ENCODE assay signal across 9 mouse cellular contexts in genomic region chr10:125968191-125969132, GRCm38 (mm10). TPM values are rescaled to one million over a fixed set of nuclear protein-coding genes. Genes with fewer than 3 reads are reported as not detected.
A peak's percentile ranks its signal among the peaks of the same experiment; 100 is the strongest.
DNase-seq lines count a peak whose midpoint lies in the region; ATAC-seq and TF ChIP-seq lines count a peak whose summit lies in the region.
"Had no signal": no experiment of that assay in that cellular context is flagged by ENCODE, and none has a peak within 500 bp of the region (broad histone marks: within the 10 kb centered on the region; RNA-seq: fewer than 3 reads in every experiment).

No protein-coding gene starts in this region.

- peak overlapping the region; percentile 96 for H3K4me2 ChIP-seq in heart, embryonic 15.5 days
- peak overlapping the region; percentile 68 for H3K4me2 ChIP-seq in intestine, embryonic 14.5 days (ENCODE audit: low read length)
- peak overlapping the region; percentile 99 for H3K4me2 ChIP-seq in midbrain, postnatal 0 days (ENCODE audit: low read depth, low read length, poor library complexity, severe bottlenecking)

- ATAC-seq in heart, embryonic 15.5 days (replicated peaks; ENCODE audit: insufficient number of reproducible peaks, insufficient read depth, low FRiP score, low read depth): no peak
- ATAC-seq in intestine, embryonic 14.5 days (replicated peaks; ENCODE audit: low FRiP score, low TSS enrichment, low read depth): no peak
- no peak for ATAC-seq in midbrain, postnatal 0 days (ENCODE audit: low FRiP score)

- TF ChIP-seq CTCF in midbrain, postnatal 0 days (IDR thresholded peaks at IDR 0.05): no peak

- H3K36me3 ChIP-seq in heart, embryonic 15.5 days: no peaks in the 10 kb centered on the region
- peaks cover 9% of the 10 kb centered on the region for H3K36me3 ChIP-seq in embryonic facial prominence, embryonic 10.5 days (replicated peaks)
- peaks cover 13% of the 10 kb centered on the region; the same call in 1 of the 2 replicates for H3K36me3 ChIP-seq in intestine, embryonic 14.5 days (ENCODE audit: control insufficient read depth, insufficient read depth, low read length)
- no peaks in the 10 kb centered on the region for H3K36me3 ChIP-seq in midbrain, postnatal 0 days (ENCODE audit: insufficient read depth, low read length)

- peak overlapping the region; percentile 65 for H3K4me3 ChIP-seq in heart, embryonic 15.5 days
- H3K4me3 ChIP-seq in embryonic facial prominence, embryonic 10.5 days: peak overlapping the region; percentile 96
- peak overlapping the region; percentile 77 for H3K4me3 ChIP-seq in intestine, embryonic 14.5 days (ENCODE audit: low read depth, low read length)
- H3K4me3 ChIP-seq in midbrain, postnatal 0 days (ENCODE audit: low read depth, low read length): peak overlapping the region; percentile 67
- H3K4me3 ChIP-seq: erythroblast, embryonic 14.5 days had no signal

- intact Hi-C loops in gastrocnemius, postnatal 14 days (cut with DNase I; ENCODE audit: low total_unique reads): no loop called here

- WGBS in heart, embryonic 15.5 days: 28% methylated on average over 16 of the region's 16 CpGs
- WGBS in embryonic facial prominence, embryonic 10.5 days: 6% methylated on average over 16 of the region's 16 CpGs
- WGBS in intestine, embryonic 14.5 days: 9% methylated on average over 16 of the region's 16 CpGs
- 10% methylated on average over 16 of the region's 16 CpGs for WGBS in midbrain, postnatal 0 days

- H3K4me1 ChIP-seq in heart, embryonic 15.5 days (replicated peaks): peaks cover 12% of the 10 kb centered on the region
- H3K4me1 ChIP-seq in embryonic facial prominence, embryonic 10.5 days: peaks cover 65% of the 10 kb centered on the region
- peaks cover 25% of the 10 kb centered on the region for H3K4me1 ChIP-seq in intestine, embryonic 14.5 days (replicated peaks; ENCODE audit: control insufficient read depth, insufficient read depth, low read length)
- H3K4me1 ChIP-seq in midbrain, postnatal 0 days (ENCODE audit: insufficient read depth, low read length): no peaks in the 10 kb centered on the region

- peaks cover 56% of the 10 kb centered on the region for H3K27me3 ChIP-seq in heart, embryonic 15.5 days
- H3K27me3 ChIP-seq in embryonic facial prominence, embryonic 10.5 days (replicated peaks; ENCODE audit: low read depth, poor library complexity, severe bottlenecking): 0 out of 2 replicates have a peak, but pooled peaks cover 5% of the 10 kb centered on the region
- H3K27me3 ChIP-seq in intestine, embryonic 14.5 days (replicated peaks; ENCODE audit: control insufficient read depth, insufficient read depth, low read length): no peaks in the 10 kb centered on the region
- no peaks in the 10 kb centered on the region; the same call in 1 of the 2 replicates for H3K27me3 ChIP-seq in midbrain, postnatal 0 days (ENCODE audit: insufficient read depth, low read length)

- H3K27ac ChIP-seq in heart, embryonic 15.5 days: no peak overlapping the region
- H3K27ac ChIP-seq in embryonic facial prominence, embryonic 10.5 days (replicated peaks): peak overlapping the region; percentile 98
- H3K27ac ChIP-seq in intestine, embryonic 14.5 days (ENCODE audit: low read depth): peak overlapping the region; percentile 95
- no peak overlapping the region for H3K27ac ChIP-seq in midbrain, postnatal 0 days (ENCODE audit: low read depth, low read length)

- DNase-seq in heart, adult 8-10 months (ENCODE audit: low spot score): no peak
- peak; percentile 66 for DNase-seq in embryonic facial prominence, embryonic 10.5 days (ENCODE audit: low spot score)
- no peak for DNase-seq in intestine, embryonic 14.5 days (ENCODE audit: low spot score)
- DNase-seq in midbrain, postnatal 0 days (ENCODE audit: low spot score): peak; percentile 38
- no peak for DNase-seq in cerebellum, adult 9-10 months
- no peak for DNase-seq in right cerebral cortex, postnatal 4 days
- no peak for DNase-seq in gastrocnemius, postnatal 14 days

- no peaks in the 10 kb centered on the region for H3K9me3 ChIP-seq in heart, embryonic 15.5 days (replicated peaks)
- H3K9me3 ChIP-seq in embryonic facial prominence, embryonic 10.5 days: no peaks in the 10 kb centered on the region
- H3K9me3 ChIP-seq in intestine, embryonic 14.5 days (ENCODE audit: control insufficient read depth, low read length): no peaks in the 10 kb centered on the region
- no peaks in the 10 kb centered on the region for H3K9me3 ChIP-seq in midbrain, postnatal 0 days (ENCODE audit: low read length)

- no peak overlapping the region for H3K9ac ChIP-seq in heart, embryonic 15.5 days
- H3K9ac ChIP-seq in intestine, embryonic 14.5 days (ENCODE audit: low read length): peak overlapping the region; percentile 96
- H3K9ac ChIP-seq in midbrain, postnatal 0 days (replicated peaks; ENCODE audit: low read length, poor library complexity, severe bottlenecking): peak overlapping the region; percentile 5; the same call in 1 of the 2 replicates

RNA-seq across cellular contexts. Expression of gene Lrig3, which starts 2.5 kb away (rescaled TPM):
- 1.5 and 3.4 TPM in 2 replicates for polyA plus RNA-seq in heart, embryonic 15.5 days (2015; fragmentation: Nextera tagmentation; extraction: Ambion mirVana)
- total RNA-seq in heart, adult 8-10 months (2022): 1 to 10 TPM in 3 of 4 experiments, under 1 TPM in 1; 0.98 to 2.2 (median 1.6) TPM
- polyA plus RNA-seq in embryonic facial prominence, embryonic 10.5 days (2016; fragmentation: Nextera tagmentation; extraction: Ambion mirVana): 22.4 and 28.2 TPM in 2 replicates
- 23.0 and 29.6 TPM in 2 replicates for polyA plus RNA-seq in intestine, embryonic 14.5 days (2014; fragmentation: Nextera tagmentation; extraction: Ambion mirVana)
- total RNA-seq in midbrain, postnatal 0 days (2014; rRNA removed): 5.8 and 7.5 TPM in 2 replicates
- polyA plus RNA-seq in midbrain, postnatal 0 days (2015; fragmentation: Nextera tagmentation; extraction: Ambion mirVana): 1.6 and 2.3 TPM in 2 replicates
- 1 to 10 TPM; 5.2 to 5.5 TPM for total RNA-seq in gastrocnemius, postnatal 14 days (2021)
- polyA plus RNA-seq: erythroblast, embryonic 14.5 days had no signal

Comparison
In these comparisons a context has a peak if more than half of its experiments do, and no peak if none do; other contexts are left out.
1. H3K27ac ChIP-seq: peak in embryonic facial prominence, embryonic 10.5 days (single experiment) and intestine, embryonic 14.5 days (single experiment); none in heart, embryonic 15.5 days (single experiment) and midbrain, postnatal 0 days (single experiment).
2. DNase-seq: peak in embryonic facial prominence, embryonic 10.5 days (single experiment) and midbrain, postnatal 0 days (single experiment); none in heart, adult 8-10 months (single experiment), intestine, embryonic 14.5 days (single experiment), cerebellum, adult 9-10 months (single experiment), right cerebral cortex, postnatal 4 days (single experiment) and gastrocnemius, postnatal 14 days (single experiment).
3. Peak in every context shown above with its lines, with median percentiles within 50 percentile points of each other: H3K4me2 ChIP-seq and H3K4me3 ChIP-seq.